Mouse (Mus musculus) left cerebral cortex, adult 2 months (tissue): Measurements from ENCODE around the gene Ank3. TPM values are rescaled to one million over a fixed set of nuclear protein-coding genes. Genes with fewer than 3 reads are reported as not detected.

Experiments
- DNase-seq, 2 experiments: peaks; one replicate each; pipeline ENCODE4 v3.0.0; 2021 to 2022; ENCODE audit warnings: low spot score in 2 of 2, mixed read lengths in 1 of 2; ENCODE audit errors: extremely low spot score in 1 of 2
- H3K27ac ChIP-seq: fragments of 200-600 bp; 2 replicates; pipeline ENCODE4 v1.8.1; 2022
- H3K4me3 ChIP-seq: fragments of 200-600 bp; 2 replicates; pipeline ENCODE4 v1.8.1; 2022
- CTCF ChIP-seq: fragments of 200-600 bp; IDR thresholded peaks from 2 replicates; pipeline ENCODE4 v1.8.1; 2022; ENCODE audit warnings: antibody characterized with exemption, mild to moderate bottlenecking, moderate library complexity
- intact Hi-C: fragments of 180-260 bp; cut with DNase I; formaldehyde crosslinking; loops from one replicate; pipeline ENCODE4 v1.15.1; 2025
- total RNA-seq, 2 experiments: library from RNA; stranded (reverse); gene quantifications; 2 replicates each; pipeline ENCODE4 v1.2.3; 2021

Gene Ank3
- total RNA-seq, 2 experiments from 2014 or later: 520 to 555 TPM

- intact Hi-C loops: no loop called here
- TF ChIP-seq CTCF: no peak
- DNase-seq: no peak
- no peak overlapping the region for H3K27ac ChIP-seq
- no peak overlapping the region for H3K4me3 ChIP-seq
These were observed 185.4 kb downstream of the Ank3 start for GRCm38 (mm10) chr10:69583874-69584481.

- TF ChIP-seq CTCF: no peak
- no peak overlapping the region for H3K4me3 ChIP-seq
- no peak overlapping the region for H3K27ac ChIP-seq
- no peak for DNase-seq
- intact Hi-C loops: no loop called here
These were observed 186.0 kb downstream of the Ank3 start for GRCm38 (mm10) chr10:69584566-69584965.

DNA sequence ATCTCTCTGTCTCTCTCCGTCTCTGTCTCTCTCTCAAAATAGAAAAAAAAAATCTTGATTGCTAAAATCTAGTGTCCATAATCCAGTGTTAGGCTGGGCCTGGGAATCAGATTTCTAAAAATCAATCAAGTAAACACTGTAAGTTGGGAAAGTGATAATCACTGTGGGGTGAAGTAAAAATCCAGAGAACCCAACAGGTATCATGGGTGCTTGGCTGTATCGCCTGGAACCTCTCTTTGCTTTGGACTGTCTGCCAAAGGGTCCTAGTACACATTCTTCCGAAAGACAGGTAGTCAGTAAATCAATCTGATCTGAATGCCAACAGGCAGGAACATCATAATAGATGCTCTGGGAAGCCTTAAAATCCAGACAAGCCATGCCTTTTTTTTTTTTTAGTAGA is 186.7 kb downstream of the Ank3 start:
- no peak for TF ChIP-seq CTCF
- Histone ChIP-seq H3K27ac (no peak overlapping the region), H3K4me3 (no peak overlapping the region)
- no peak for DNase-seq
- intact Hi-C loops: no loop called here

- Histone ChIP-seq H3K27ac (peak overlapping the region; percentile 72), H3K4me3 (0 out of 2 replicates have a peak overlapping the region, but pooled peaks have one; percentile 0)
- intact Hi-C loops: no loop called here
- DNase-seq: peak; percentile 61 to 65
- TF ChIP-seq CTCF: no peak
These were observed 195.9 kb downstream of the Ank3 start for GRCm38 (mm10) chr10:69594186-69595131.

GRCm38 (mm10) chr10:69595487-69595886 is 196.9 kb downstream of the Ank3 start:
- Histone ChIP-seq H3K4me3 (no peak overlapping the region), H3K27ac (no peak overlapping the region)
- intact Hi-C loops: no loop called here
- TF ChIP-seq CTCF: no peak
- DNase-seq: no peak

DNA sequence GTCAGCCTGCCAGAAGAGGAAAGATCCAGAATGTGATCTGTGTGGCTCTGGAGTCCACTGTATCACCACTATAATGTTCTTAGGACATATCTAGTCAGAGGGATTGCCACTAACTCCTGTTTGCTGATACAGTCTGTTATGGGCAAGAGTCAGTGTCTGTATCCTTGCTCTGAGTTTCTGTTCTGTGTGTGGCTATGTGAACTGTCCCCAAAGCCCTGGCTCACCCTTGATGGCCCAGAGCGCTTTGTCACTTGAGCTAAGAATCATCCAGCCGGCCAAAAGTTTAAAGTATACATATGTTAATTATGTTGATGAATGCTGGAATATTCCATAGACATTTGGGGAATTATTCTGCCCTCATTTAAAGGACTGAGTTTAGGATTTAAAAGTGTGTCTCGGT is 202.9 kb downstream of the Ank3 start:
- intact Hi-C loops: no loop called here
- DNase-seq: no peak
- H3K27ac ChIP-seq: no peak overlapping the region
- TF ChIP-seq CTCF: no peak
- no peak overlapping the region for H3K4me3 ChIP-seq

GRCm38 (mm10) chr10:69602711-69603110 is 204.1 kb downstream of the Ank3 start:
- intact Hi-C loops: no loop called here
- TF ChIP-seq CTCF: no peak
- H3K4me3 ChIP-seq: no peak overlapping the region
- H3K27ac ChIP-seq: no peak overlapping the region
- DNase-seq: no peak

DNA sequence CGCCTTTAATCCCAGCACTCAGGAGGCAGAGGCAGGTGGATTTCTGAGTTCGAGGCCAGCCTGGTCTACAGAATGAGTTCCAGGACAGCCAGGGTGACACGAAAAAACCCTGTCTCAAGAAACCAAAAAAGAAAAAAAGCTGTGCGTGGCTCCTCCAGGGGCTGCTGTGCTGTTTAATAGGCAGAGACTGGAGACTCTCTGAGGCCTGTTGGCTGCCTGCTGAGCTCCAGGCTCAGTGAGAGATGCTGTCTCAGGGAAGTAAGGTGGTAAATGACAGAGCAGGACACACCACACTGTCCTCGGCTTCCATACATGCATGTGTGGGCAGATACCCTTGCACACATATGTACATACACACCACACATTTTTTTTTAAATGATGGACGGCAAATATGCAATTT is 206.0 kb downstream of the Ank3 start:
- no peak overlapping the region; the same call in 1 of the 2 replicates for H3K27ac ChIP-seq
- intact Hi-C loops: no loop called here
- H3K4me3 ChIP-seq: no peak overlapping the region
- no peak for TF ChIP-seq CTCF
- peak in 1 of 2 experiments; percentile 9 for DNase-seq

- DNase-seq: peak; percentile 25 to 33
- peak overlapping the region; percentile 26 for H3K4me3 ChIP-seq
- no peak for TF ChIP-seq CTCF
- H3K27ac ChIP-seq: peak overlapping the region; percentile 67
- intact Hi-C loops: no loop called here
These were observed 206.6 kb downstream of the Ank3 start for GRCm38 (mm10) chr10:69605211-69605610.

DNA sequence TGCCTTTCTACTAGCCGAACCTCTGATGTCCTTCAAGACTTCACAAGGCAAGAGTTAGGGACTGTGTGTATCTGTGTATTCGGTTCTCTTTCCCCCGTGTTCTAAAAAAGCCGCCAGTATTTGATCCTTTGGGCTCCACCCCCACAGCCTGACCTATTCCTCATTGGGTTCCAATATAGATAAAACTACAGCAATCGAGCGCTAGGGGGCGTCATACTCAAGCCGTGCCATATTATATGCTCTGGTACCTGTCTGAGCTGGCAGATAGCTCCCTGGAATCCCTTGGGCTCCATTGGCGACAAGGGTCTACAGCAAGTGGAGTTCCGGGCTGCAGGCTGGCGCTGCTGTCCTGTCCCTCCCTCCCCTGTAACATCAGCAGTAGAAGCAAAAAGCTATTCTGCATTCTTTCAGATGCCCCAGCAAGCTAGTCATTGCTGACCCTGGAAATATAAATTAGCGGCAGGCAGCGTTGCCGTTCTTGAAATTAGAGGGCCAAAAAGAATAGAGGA is 209.1 kb downstream of the Ank3 start:
- no peak; the same call in none of the 2 replicates for TF ChIP-seq CTCF
- no peak for DNase-seq
- no peak overlapping the region for H3K4me3 ChIP-seq
- no peak overlapping the region for H3K27ac ChIP-seq
- intact Hi-C loops: no loop called here

GRCm38 (mm10) chr10:69611314-69611713 is 212.7 kb downstream of the Ank3 start:
- no peak for DNase-seq
- no peak overlapping the region for H3K27ac ChIP-seq
- no peak for TF ChIP-seq CTCF
- H3K4me3 ChIP-seq: no peak overlapping the region
- intact Hi-C loops: no loop called here

- intact Hi-C loops: no loop called here
- Histone ChIP-seq H3K4me3 (no peak overlapping the region), H3K27ac (no peak overlapping the region)
- peak in 1 of 2 experiments; percentile 50 for DNase-seq
- TF ChIP-seq CTCF: no peak
These were observed 213.3 kb downstream of the Ank3 start for GRCm38 (mm10) chr10:69611839-69612340.
